Mouse (Mus musculus) ZHBTc4 (cell line): ENCODE results near the gene Osbpl6.

Source experiments
- DNase-seq: peaks from one replicate; pipeline ENCODE4 v3.0.0-alpha.2; 2011; ENCODE audit warnings: low read depth, low spot score

Gene Osbpl6

DNA sequence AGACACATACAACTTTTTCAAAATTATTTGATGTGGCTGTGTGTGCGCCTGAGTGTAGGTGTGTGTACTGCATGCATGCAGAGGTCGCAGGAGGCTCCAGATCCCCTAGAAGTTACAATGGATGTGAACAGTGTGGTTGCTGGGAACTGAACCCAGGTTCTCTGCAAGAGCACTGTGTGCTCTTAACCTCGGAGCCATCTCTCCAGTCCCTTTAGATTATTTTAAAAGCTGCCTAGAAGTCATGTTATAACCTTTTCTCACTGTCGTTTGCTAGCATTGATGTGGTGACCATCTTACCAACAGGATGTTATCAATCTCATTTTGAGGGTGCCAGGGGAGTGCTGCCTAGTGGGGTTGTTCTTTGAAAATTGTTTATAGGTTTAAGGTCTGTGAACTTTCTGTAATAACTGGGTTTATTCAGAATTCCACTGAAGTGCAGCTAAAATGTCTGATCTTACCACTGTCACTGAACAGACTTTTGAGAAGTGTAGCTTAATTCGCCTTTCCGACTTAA, 15.2 kb downstream of the Osbpl6 start:
- no peak for DNase-seq

DNA sequence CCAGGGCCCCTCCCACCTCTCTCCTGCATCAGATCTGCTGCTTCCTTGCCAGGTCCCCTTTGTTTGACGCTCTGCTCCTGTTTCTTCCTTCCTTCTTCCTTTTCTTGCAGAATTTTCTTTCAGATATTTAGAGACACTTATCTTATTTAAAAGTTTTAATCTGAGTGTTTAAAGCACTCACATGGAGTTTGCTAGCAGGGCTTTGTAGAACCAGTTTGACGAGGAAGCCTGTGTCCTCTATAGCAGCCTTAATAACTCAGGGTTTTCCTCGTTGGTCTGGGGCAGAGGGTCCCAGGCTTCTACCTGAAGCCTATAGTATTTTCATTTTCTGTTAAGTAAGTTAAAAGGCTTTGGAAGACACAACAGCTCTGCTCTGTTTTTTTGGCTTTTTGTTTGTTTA, 20.5 kb downstream of the Osbpl6 start:
- no peak for DNase-seq

DNA sequence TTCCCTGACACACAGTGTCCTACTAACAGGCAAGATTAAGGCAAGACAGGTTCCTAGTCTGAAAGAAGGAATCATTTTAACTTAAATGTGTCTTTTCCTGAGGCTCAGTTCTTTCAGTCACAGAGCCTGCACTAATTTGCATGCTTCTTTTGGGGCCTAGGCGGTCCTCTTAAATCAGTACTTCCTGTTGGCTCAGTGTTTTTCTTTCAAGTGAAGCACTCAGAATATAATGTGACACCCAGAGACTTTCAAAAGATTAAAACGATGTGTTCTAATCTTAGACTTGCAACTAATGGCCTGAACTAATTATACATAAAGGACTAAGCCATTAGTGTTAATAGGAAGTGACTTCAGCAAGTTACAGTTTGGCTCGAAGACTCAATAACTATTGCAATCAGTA, 23.0 kb downstream of the Osbpl6 start:
- DNase-seq: no peak

DNA sequence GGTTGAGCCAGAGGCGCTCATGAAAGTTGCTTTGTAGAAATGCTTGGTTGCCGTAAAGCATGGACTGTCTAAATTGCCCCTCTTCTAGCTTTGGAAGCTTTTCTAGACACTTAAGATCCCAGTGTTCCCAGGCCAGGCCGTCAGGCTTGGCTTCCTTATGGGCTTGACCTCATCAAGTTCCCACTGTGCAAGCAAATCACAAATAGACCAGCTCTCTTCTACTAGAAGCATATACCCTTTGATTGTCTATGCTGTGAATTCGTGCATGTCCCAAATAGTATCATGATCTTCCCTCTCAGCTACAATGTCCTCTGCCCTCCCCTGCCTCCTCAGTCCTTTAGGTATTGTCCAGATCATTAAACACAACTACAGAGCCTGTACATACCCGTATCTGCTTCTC, 23.5 kb downstream of the Osbpl6 start:
- DNase-seq: no peak

DNA sequence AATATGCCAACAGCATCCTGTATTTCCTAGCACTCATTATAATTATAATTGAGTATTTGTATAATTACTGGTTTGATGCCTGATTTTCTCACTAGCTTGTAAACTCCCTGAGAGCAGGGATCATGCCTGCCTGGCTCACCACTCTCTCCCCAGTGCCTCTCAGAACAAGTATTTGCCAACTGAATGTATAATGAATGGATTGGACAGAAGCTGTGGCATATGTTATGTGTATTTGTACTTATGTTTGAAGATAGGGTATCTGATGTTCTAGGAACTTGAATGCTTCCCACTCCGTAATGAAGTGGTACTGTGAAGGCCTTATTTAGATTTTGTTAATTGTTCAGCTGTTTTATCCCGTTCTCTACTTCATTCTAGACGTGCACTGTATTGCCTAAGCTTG, 24.2 kb downstream of the Osbpl6 start:
- DNase-seq: no peak

DNA sequence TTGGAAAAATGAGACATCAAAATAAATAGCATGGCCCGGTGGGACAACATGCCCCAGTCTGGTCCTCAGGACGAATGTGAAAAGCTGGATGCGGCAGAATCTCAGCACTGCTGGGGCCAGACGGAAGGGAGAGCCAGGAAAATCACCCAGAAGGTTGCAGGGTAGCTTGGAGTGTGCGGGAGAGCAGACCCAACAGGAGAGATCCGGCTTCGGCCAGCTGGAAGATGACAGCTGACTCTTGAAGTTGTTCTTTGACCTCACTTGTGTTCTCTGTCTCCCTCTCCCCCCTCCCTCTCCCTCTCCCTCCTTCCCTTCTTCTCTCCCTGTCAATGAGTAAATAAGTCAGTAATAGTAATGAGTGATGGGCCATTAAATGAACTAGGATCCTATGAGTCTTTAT, 27.9 kb downstream of the Osbpl6 start:
- DNase-seq: no peak

DNA sequence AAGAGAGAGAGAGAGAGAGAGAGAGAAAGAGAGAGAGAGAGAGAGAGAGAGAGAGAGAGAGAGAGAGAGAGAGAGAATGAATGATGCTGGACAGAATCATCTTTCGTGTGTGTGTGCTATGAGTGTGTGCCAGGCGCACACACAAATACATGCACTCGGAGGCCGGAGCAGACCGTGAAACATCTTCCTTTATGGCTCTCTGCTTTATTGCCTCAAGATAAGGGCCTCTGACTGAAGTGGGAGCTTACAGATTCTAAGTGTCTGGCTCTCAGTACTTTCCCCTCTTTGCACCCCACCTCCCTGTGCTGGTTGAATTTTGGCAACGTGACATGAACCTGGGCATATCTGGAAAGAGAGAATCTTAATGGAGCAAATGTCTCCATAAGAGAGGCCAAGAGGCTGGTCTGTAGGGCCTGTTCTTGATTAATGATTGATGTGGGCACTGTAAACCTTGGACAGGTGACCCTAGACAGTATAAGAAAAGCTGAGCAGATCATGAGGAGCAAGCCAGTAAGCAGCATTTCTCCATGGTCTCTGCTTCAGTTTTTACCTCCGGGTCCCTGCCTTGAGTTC, 29.4 kb downstream of the Osbpl6 start:
- no peak for DNase-seq

DNA sequence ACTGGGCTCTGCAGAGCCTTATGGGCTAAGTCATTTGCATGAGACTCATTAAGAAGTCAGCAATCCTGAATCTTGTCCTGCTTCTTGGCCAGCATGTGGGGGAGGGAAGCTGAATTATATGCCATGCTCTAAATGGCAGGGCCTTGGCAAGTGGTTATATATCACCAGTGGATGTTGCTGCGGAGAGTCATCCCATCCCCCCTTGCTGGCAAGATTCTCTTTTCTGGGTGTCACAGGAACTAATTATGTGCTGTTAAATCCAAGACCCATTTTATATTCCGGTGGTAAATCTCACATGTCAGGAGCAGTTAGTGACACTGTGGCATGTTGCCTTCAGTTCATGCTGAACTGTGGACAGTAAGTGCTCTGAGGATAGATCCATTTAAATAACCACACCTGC, 31.1 kb downstream of the Osbpl6 start:
- no peak for DNase-seq

DNA sequence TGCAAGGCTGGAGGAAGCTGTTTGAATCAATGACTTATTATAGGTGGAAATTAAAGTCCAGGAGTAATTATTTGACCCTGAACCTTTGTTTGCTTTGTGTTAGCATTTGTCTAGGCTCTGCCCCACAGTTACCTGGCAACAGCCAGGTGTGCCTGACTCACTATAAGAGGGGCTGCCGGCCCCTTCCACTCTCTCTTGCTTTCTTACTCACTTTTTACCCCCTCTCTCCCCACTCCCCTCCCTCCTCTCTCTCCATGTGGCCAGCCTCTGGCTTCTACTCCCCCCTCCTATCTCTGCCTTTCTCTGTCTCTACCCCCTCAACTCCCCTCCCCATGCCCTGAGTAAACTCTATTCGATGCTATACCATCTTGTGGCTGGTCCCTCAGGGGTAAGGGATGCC, 33.2 kb downstream of the Osbpl6 start:
- DNase-seq: no peak

DNA sequence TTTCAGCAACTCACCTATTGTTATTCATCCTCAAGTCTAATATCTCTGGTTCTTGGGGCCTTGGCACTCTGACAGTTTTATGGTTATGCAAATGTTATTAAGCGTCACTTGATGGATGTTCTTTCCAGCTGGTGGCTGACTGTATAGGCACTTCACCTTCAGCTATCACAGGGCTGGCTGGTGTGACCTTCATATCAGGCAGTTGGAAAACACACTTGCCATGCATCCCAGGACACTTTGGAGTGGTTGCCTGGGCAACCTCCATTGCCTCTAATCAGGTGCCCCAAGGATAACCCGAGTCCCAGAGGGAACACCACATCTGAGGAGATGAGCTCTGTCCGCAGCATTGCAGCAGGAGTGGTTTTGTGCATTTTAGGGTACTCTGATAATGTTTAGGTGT, 35.8 kb downstream of the Osbpl6 start:
- peak; percentile 82 for DNase-seq

DNA sequence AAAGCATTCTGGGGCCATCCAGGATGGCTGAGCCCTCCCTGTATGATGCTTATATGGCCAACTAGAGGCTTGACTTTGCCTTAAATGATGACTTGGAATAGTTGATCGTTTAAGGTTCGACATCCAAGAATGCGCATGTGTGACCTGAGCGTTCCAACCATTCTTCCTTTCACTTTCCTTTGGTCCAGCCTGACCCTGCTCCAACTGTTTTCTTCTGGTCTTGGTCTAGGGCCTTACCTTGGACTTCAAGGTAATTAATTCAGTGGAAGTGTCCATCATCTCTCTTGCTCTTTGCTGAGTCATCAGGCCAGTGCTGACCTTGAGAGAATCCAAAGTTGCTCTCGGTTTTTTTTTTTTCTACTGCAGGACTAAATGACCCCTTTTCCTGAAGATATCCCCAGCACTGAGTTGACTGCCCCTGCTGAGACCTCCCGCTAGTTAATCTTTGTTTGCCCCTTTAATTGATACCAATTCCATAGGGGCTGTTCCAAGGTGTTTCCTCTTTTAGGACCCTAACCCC, 43.6 kb downstream of the Osbpl6 start:
- DNase-seq: no peak

DNA sequence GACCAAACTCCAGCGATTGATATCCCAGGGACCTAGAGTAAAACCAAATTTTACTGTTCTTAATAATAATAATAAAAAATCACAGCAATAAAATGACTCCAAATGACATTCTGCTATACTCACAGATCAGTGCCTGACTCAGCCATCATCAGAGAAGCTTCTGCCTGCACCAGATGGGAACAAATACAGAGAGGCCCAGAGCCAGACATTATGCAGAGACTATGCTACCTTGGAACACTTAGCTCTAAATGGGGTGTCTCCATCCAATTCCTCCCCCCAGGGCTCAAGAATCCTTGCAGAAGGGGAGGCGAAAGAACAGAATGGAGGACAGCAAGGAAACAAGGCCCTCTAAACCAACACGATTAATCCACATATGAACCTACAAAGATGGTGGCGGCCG, 60.4 kb downstream of the Osbpl6 start:
- DNase-seq: no peak

DNA sequence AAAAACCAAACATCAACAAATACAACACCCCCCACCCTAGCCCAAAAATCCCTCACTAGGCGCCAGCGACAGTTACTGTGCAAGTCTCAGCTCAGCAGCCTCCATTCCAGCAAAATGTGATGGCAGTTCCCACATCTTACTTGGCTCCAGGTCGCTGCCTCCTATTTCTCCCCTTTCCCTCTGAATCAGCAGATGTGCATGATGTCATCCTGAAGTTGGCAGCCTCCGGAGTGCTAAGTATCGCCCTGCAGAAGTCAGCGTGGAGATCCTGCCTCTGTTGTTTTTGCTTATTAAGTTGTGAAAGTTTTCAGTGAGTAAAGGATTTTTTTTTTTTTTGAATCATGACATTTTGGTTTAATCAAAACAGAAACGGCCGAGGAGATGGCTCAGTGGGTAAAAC, 61.9 kb downstream of the Osbpl6 start:
- DNase-seq: no peak

DNA sequence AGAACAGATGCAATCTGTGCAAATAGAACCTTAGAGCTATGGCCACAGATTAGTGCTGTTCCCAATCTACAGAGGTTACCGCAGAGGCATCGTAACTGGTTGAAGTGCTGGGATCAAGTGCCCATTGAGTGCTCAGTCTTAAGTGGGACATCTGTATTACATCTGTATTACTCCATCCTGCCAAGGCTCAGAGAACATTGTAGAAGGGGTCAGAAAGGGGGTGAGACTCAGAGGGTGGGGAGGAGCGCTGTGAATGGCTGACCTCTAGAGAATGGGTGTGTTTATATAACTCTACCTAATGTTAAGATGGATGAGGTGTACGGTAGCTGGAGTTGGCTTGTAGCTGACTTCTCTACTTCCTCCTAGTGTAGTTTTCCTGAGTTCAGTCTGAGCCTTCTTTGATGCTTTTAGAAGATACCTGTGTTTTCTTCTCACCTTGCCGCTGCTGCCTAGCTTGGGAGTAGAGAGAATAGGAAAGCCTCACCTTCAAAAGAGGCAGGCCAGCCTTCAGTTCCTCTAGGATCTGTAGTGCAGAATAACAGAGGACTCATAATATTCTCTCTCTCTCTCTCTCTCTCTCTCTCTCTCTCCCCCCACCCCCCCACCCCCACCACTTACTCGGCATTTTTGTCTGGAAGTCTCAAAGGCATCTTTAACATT, 62.9 kb downstream of the Osbpl6 start:
- no peak for DNase-seq

DNA sequence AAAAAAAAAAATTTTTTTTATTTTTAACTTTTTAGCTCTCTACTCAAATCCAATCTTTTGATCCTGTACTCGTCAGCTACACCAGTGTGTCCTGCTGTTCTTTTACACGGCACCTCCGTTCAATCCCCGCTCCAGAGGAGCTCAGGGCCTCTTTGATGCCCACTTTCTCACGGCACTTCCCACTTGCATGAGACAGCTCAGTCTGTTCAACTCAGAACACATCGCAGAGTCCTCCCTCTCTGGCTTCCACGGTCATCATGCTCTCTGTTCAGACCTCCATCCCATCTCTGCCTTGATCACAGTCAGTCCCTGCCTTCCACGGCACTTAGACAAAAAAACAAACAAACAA, 63.4 kb downstream of the Osbpl6 start:
- DNase-seq: no peak

DNA sequence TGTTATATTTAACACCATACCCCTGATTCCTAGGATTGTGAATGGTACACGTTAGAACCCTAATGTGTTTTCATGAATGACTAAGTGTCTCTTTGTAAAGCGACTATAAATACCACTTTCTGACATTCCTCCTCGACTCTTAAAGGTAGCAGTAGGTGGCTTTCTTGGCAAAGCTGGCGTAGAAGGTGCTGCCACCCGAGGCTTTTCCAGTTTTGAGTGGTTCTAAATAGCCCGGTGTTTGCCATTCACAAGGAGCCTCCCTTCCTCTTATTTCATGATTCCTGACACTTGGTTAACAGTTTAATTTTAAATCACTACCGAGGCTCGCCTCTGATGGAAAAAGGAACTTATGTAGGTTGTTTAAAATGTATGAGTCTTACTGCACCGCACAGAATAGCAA, 64.1 kb downstream of the Osbpl6 start:
- DNase-seq: no peak

DNA sequence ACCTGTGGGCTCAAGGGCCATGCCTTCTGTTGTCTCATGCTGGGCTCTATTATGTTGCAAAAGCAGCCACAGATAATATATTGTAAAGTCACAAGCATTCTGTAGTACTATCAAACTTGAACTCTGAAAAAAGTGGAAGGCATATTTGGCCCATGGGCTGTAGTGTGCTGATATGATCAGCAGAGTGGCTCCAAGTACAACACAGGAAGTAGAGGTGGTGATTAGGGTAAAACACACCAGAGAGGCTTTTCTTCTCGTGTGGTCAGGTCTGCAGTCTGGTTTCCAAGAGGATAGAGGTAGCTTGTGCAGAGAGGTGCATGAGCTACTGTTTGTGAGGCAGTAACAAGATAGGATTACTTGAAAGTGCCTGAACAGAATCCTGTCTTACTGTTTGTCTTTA, 69.5 kb downstream of the Osbpl6 start:
- no peak for DNase-seq

DNA sequence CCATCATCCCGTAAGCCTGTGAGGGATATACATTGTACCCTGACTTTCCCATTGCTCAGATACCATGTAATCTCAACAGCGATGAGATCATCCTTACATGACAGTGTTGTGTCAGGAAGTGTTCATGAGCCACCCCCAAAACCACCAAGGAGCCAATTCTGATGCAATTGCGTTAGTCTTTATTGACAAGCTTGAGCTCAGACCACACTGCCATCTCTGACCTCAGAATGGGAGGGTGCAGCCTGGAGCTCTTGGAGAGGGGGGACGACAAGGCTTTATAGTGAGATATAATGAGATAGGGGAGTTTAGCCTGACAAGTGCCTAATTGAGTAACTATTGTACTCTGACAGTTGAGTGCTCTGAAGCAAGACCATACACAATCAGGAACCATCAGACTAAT, 82.5 kb downstream of the Osbpl6 start:
- DNase-seq: no peak

DNA sequence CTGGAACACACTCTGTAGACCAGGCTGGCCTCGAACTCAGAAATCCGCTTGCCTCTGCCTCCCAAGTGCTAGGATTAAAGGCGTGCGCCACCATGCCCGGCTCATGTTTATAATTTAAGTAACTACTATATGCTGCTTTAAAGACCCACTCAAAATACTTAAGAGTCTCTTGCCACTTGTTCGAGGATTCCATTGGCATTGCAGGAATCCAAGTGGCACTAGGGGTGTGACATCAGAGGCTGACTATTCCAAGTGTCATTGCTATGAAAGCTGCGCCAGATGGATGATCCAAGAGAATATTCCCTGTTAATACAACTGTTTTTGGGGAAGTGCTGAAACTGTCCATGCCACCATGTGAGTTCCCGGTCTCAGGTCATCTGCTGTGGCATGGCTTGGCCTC, 83.9 kb downstream of the Osbpl6 start:
- no peak for DNase-seq

DNA sequence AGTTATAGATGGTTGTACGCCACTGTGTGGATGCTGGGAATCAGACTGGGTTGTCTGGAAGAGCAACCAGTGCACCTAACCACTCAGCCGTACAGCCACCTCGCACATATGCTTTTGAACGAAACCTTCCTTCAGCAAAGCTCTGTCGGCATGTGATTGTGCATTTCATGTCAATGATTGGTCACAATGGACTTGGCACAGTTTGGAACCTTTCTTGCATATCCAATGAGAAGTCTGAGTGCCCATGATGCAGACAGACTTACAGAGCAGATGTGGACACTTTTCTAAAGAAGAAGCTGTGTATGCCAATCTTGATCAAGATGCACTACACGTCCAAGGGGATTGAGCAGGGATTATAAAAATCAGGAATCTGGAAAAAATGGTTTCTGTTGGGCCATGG, 85.1 kb downstream of the Osbpl6 start:
- DNase-seq: no peak

DNA sequence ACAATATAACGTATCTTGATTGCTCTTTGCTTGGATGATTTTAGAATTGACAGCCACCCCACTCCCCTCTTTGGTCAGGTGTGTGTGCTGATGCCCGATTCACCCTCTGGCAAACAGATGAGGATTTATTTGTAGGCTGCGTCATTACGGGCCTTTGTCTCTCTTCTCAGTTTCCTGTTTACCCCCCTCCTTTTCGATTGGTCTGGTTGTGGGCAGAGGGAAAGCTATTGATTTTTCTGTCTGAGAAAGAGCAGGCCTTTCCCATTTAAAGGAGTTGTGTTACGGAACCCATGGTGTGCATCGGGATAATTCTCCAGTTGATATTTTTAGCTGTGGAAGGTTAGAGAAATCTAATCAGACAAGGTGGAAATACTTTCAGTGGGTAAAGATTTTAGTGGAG, 85.9 kb downstream of the Osbpl6 start:
- no peak for DNase-seq

DNA sequence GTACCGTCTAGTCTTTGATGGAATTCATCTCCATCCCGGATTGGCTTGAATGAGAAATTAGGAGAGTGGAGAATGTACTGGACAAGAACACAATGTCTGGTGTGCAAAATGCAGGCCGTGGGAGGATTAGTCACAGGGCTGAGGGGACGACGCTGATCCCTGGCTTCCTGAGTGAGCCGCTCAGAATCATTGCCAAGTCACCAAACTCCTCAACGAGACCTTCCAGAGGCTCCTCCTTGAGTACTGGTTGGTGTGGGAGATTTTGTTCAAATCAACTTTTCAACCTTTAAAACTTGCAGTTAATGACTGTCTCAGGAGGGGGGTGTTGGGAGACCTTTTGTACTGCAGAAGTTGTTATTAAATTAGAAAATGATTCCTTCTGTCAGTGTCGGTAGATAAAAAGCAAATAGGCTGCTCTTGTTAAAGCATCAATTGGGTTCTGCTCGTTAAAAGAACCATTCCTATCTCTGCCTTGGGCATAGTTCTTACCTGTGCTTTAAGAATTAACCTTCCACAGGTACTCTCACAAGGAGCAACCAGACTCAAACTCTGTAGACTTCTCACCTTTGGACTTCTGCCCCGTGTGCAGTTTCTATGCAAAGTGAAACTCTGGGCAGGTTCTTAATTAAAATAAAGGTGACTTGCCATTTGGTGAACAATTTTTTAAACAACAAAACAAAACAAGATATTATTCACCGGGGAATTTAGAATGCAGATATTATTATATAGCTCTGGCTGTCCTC, 89.9 kb downstream of the Osbpl6 start:
- DNase-seq: no peak

DNA sequence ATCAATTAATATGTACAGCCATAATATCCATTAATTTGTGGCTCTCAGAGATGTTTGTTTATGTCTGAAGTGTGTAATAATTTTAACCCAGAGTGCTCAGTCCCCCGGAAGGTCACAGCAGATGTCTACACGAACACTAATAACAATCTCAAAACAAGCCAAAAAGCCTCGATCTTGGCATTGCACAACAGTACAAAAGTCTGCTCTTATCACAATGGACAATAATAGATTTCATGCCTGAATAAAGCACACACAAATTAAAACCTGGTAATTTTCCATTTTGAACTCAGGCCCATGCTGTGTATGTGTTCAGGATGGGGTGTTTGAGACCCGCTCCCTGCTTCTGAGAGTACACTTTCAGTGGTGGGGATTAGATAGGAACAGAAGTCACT, 90.4 kb downstream of the Osbpl6 start:
- no peak for DNase-seq
